Mouse (Mus musculus) neutrophil, adult 59 days (primary cell): ENCODE data around the gene Aaed1. TPM values are rescaled to one million over a fixed set of nuclear protein-coding genes. Genes with fewer than 3 reads are reported as not detected.

Source experiments
- total RNA-seq, 2 experiments: library from RNA; stranded (reverse); gene quantifications; 1 replicate in 1 of 2; 2 replicates in 1 of 2; pipeline ENCODE4 v1.2.4; 2023

Gene Aaed1
- total RNA-seq, result 10 to 100 TPM; 29.6 to 29.8 TPM

DNA sequence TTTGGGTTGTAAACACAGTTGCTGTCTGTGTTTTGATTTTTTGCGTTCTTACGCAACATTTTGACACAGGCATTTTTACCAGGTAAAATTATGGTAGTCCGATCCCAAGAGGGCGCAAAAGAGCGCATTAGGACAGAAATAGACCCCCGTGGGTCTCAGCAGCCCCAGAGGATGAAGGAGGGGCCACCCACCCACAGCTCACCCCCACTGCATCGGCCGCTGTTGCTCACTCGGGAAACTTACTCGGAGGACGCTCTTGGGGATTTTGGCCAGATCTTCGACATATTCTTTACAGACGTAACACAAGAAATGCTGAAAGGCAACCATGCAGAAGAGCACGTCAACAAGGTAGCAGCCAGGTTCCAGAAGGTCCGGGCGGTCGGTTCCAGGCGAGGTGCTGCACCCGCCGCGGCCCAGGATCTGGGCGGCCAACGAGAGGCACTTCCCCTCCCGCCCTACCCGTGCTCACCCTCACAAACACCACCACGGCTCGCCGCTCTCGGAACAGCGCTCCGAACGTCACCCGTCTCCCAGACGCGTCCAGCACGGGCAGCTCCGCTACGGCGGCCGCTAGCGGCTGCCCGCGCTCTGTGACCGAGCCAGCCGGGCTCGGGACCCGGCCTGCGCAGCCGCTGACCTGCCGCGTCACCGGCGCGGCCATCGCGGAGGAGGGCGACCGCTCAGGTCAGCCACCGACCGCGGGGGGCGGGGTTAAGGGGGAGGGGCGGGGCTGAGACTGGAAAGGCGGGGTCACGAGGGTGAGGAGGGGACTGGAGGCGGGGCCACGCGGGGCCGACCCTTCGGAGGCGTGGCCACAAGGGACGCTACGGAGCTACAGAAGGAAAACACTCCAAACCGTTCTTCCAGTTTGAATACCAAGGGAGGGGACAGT lies at the start of gene Aaed1:
Aaed1 (minus strand) TSS at position 687 of the 892 bp plus-strand sequence.

DNA sequence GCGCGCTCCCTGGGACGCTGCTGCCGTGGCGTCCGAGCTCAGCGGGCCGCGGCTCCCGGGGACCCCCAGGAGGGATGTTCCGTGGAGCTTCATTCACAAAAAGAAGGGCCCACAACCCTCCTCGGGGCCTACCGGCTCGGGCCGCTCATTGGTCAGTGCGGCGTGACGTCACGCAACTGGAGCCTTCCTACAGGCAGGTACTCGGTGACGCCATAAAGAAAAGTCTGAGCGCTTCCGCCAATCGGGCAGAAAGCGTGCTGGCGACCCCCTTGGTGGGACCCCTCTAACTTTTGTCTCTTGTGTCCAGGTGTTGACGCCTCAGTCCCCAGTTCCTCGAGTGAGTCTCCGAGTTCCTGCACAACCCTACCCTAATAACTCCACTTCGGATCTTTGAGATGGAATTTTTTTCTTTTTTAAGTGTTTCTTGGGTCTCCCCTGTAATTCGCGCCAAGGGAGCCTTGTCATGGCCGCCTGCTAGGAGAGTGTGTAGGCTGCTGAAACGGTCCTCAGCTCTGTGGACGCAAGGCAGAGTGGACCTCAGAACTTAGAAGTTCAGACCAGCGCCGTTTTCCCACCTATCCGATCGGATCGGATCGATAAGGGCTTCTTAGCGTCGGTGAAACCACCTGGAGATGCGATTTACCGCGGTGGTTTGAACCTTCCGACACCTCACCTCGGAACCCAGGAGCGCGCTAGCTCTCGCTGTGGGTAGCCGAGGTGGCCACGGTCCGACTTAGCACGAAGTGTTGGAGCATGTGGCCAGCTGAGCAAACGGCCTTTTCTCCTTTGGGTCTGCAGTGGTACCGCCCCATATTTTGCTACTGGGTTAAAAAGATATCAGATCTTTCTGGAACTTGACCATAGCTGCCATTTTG lies 37.4 kb downstream of the Aaed1 start, which contains the start of gene Cdc14b:
Cdc14b (minus strand) TSS at position 412 of the 875 bp plus-strand sequence.

Other genes with a start within 250 kb of the Aaed1 start
- gene Hsd17b3, start 223.5 kb downstream of the Aaed1 start, total RNA-seq, result not detected
- gene Slc35d2, start 183.3 kb downstream of the Aaed1 start, total RNA-seq, result 10 to 100 TPM; 23.9 to 24.0 TPM
- 10 to 100 TPM; 39.4 to 40.9 TPM for gene Zfp367, start 159.5 kb downstream of the Aaed1 start, total RNA-seq
- gene Habp4, start 150.9 kb downstream of the Aaed1 start, total RNA-seq, result 1 to 10 TPM; 2.9 to 3.8 TPM
- 1 to 10 TPM; 2.8 to 4.5 TPM for gene Cdc14b, start 37.4 kb downstream of the Aaed1 start, total RNA-seq
- 10 to 100 TPM; 71.8 to 79.9 TPM for gene Ctsl, start 58.2 kb upstream of the Aaed1 start, total RNA-seq
- 1 to 10 TPM; 1.9 to 5.9 TPM for gene Cdk20, start 119.6 kb upstream of the Aaed1 start, total RNA-seq
- gene Fam240b, start 185.1 kb upstream of the Aaed1 start, total RNA-seq, result not detected